Mouse (Mus musculus): ENCODE measurements at regions not wholly inside any gene's neighbourhood (a gene's known extent, or its start where the extent isn't known, plus 50 kb on each side); places are given as distances from the start of the nearest gene placed in this dataset.

DNA sequence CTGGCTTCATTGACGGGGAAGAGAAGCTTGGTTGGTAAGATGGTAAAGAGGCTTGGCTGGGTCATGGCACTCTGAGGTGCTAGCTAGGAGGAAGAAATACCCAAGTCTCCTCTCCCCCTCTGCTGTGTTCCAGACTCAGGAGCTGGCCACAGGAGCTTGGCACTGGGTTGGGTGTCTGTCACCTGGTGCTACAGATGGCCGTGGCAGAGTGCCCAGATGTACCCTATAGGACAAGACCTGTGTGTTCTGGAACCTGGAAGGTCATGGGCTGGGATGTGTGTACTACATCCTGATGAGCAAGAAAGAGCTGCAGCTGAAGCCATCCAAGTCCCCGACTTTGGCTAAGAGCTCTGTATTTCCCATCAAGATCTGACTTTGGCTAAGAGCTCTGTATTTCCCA, 72.4 kb downstream of the Nupl2 start:
- no peak for DNase-seq (ENCODE audit: low spot score)

DNA sequence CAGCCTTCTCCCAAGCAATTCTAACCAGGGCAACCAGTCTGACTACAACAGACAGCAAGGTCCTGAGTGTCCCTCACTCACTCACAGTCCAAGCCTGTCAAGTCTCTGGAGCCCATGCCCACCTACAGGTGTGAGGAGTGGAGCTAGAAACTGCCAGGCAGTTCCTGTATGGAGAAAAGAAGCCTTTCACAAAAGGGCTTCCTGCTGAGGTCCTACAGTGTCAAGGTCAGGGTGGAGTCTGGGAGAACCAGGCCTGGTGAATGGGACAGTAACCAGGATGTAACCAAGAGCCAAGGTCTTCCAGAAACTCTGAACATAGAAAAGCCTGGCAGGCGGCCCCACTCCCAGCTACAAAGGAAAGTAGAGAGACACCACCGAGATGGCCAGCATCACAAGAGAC, 74.2 kb downstream of the Nupl2 start:
- DNase-seq (ENCODE audit: low spot score) = no peak

DNA sequence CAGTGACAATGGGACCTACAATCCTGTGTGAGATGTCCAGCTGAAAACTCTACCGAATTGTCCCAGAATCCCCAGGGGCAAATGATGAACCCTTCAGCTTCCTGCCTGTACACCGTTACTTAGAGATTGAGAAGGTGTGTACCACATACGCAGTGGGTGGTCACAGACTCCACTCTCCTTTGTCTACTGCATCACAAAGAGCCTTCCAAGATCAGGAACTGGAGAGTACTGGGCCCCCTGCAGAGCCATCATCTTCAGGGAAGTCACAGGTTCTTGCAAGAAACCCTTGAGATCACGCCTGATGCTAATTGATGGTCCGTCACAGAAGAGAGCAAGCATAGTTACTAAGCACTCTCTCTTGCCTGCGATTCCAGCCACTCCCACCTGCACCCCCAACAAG, 79.4 kb downstream of the Nupl2 start:
- DNase-seq (ENCODE audit: low spot score) = no peak

DNA sequence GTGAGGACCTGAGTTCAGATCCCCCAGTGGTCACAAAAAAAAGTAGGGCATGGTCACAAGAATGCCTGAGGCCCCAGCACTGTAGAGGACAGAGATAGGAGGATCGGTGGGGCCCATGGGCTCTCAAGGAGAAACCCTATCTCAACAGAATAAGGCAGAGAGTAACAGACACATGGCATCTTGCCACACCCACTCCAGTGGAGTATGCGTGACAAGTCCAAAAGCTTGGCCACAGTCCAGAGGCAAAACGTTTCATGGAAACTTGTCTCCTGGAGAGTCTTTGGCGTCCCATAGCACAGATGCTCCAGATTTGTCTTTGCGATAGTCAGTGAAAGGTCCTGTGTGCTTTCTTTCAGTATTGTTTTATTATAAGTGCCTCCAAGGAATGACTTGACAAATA, 90.7 kb downstream of the Nupl2 start:
- DNase-seq (ENCODE audit: low spot score) = no peak

DNA sequence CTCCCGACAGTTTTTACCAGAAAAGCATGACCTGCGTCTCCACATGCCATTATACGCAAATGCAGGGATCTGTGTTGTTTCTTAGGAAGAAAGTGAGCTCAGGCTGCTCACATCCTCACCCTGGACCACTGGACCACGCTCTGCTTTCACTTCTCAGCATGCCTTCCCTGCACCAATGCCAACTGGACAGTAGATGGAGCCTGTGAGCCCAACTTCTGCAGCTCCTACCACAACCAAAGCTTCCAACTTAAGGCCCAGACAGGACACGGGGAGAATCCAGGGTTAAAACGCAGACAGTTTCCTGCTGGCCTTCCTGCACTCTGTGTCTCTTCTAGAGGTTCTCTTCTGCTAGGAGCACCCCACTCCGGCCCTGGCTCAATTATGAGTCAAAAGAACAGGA, 90.3 kb downstream of the Kcnh2 start:
- peak; percentile 27 for DNase-seq (ENCODE audit: low spot score)

DNA sequence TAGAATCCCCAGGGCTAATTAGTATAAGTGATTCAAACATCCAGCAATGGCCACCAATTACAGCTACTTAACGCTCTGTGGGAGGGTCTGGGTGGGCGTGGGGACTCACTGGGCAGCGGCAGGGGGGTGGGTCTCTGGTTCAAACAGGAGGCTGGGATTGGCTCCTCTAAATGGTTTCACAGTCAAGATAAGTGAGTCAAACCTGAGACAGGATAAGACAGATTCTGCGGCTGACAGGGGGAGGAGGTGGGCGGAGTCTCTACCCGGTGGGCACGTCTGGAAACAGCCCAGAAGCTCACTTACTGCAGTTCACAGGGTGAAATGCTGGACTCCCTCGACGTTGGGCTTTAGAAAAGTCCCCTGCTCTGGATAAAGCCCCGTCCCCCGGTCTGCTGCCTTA, 89.3 kb downstream of the Kcnh2 start:
- DNase-seq (ENCODE audit: low spot score) = no peak

DNA sequence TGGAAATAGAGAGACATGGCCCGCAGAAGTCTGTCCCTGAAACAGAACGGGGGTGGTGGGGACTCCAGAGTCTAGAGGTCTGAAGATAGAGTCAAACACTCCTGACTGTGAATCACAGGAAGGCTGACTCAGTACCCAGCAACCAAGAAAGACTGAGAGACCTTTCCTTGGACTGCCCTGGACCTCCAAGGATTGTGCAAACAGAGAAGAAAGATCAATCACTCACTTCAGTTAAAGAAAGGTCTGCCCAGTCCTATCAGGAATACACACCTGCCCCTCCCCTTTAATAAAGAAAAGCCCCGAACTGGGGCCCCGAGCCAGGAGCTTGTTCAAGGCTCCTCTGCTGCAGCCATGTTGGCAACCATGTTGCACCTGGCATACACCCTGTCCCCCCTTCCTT, 87.3 kb downstream of the Kcnh2 start:
- DNase-seq (ENCODE audit: low spot score) = no peak

DNA sequence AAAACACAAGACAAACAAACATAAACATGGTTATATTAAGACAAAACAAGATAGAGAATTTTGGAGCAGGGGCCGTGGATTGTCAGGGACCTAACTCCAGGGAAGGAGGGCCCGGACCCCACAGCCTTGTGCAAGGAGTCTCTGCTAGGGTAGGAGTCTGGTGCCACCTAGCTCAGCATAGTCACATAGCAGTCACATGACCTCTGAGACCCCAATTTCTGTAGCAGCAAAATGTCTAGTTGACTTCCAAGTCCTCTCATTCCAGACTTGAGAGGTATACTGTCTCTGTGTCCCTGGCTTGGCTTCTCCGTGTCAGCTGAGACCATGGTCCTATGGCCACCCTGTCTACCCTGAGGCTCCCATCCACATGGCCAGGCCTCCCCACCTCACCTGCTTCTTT, 86.0 kb downstream of the Kcnh2 start:
- DNase-seq (ENCODE audit: low spot score) = no peak

DNA sequence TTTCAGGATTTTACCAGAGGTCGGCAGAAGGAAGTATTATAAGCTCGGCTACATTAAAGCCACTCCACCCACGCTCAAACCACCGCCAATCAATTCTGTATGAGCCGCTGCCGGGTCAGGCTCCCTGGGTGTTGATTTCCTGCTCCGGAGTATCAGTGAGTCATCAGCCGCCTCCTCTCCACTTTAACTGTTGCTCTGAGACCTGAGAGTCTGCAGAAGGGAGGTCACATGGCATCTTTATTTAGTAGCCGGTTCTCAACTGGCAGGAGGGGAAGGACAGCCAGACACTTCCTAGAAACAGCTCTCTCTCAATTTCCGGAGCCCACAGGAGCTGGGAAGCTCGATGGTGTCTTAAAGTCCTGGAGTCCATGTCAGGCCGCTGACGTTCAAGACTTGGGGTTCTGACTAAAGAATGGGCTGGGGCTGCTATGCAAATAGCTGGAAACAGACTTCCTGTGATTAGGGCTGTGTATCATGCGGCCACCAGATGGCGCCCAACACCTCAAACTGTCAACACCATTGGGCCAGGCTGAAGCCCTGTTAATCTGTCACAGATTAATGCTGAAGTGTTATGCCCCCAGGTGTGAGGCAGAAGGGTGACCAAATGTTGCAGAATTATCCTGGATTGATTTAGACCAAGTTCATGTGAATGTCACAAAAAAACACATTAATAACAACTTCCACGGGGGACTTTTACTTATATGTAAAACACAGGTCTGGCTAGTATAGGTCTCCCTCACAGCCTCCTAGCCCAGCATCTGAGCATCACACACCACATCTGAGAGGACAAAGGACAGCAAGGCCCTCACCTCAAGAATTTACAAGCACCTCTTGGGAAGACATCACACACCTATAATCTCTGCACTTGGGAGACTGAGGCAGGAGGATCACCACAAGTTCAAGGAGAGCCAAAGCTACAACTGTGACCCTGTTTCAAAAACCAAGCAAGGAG, 84.8 kb downstream of the Kcnh2 start:
- DNase-seq (ENCODE audit: low spot score) = peak; percentile 74
